Mouse (Mus musculus): Measurements from ENCODE around the gene Gstm6.

DNA sequence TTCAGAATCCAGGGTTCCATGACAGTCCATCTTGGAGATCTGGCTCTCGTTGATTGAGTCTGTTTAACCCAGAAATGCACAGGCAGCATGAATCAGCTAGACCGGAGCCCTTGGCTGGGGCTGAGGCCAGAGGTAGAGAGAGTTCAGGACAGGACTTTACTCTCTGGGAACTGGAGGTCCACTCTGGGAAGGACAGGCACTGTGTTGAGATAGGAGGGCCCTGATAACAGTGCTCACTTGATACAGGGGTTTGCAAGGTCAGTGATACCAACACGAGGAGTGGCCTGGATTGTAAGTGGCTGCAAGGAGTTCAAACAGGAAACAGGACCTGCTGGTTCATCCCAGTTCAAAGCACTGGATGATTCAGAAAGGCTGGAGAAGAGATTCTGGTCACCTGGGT, 34.1 kb upstream of the Gstm6 start:
- TF ChIP-seq CTCF (IDR thresholded peaks at IDR 0.05; ENCODE audit: borderline replicate concordance, control insufficient read depth, extremely low read depth, insufficient read depth, low read length, poor library complexity): no peak
- TF ChIP-seq POLR2A (IDR thresholded peaks at IDR 0.05; ENCODE audit: control insufficient read depth, extremely low read depth, insufficient read depth, low read length, poor library complexity): no peak
